Mouse (Mus musculus): ENCODE data around the gene Cfap97d1. TPM values are rescaled to one million over a fixed set of nuclear protein-coding genes. Genes with fewer than 3 reads are reported as not detected.
A peak's percentile ranks its signal among the peaks of the same experiment; 100 is the strongest.

Cfap97d1 gene
- polyA plus RNA-seq, 1 experiment from 2014 or later, result not detected

GRCm38 (mm10) chr11:101968791-101969190 is 15.3 kb upstream of the Cfap97d1 start:
- ATAC-seq (replicated peaks; ENCODE audit: low FRiP score, low TSS enrichment, low read depth), result peak; percentile 62; the same call in 1 of the 2 replicates
- no peak overlapping the region for H3K4me3 ChIP-seq (ENCODE audit: low read depth, low read length)
- H3K27me3 ChIP-seq (replicated peaks; ENCODE audit: control insufficient read depth, insufficient read depth, low read length), result peaks cover 39% of the 10 kb centered on the region
- no peaks in the 10 kb centered on the region for H3K36me3 ChIP-seq (ENCODE audit: control insufficient read depth, insufficient read depth, low read length)
- H3K9me3 ChIP-seq (ENCODE audit: control insufficient read depth, low read length), result no peaks in the 10 kb centered on the region
- WGBS, result 0% methylated on average over 5 of the region's 5 CpGs
- H3K4me2 ChIP-seq (ENCODE audit: low read length), result no peak overlapping the region
- H3K27ac ChIP-seq (ENCODE audit: low read depth), result no peak overlapping the region
- H3K9ac ChIP-seq (ENCODE audit: low read length), result no peak overlapping the region
- H3K4me1 ChIP-seq (replicated peaks; ENCODE audit: control insufficient read depth, insufficient read depth, low read length), result peaks cover under 1% of the 10 kb centered on the region; the same call in 1 of the 2 replicates
- DNase-seq (ENCODE audit: low spot score), result peak; percentile 88

- Histone ChIP-seq H3K9me3 (ENCODE audit: control insufficient read depth, low read length) (no peaks in the 10 kb centered on the region), H3K4me1 (replicated peaks; ENCODE audit: control insufficient read depth, insufficient read depth, low read length) (no peaks in the 10 kb centered on the region; the same call in 1 of the 2 replicates), H3K4me3 (ENCODE audit: low read depth, low read length) (no peak overlapping the region), H3K27me3 (replicated peaks; ENCODE audit: control insufficient read depth, insufficient read depth, low read length) (peaks cover 28% of the 10 kb centered on the region), H3K9ac (ENCODE audit: low read length) (no peak overlapping the region), H3K27ac (ENCODE audit: low read depth) (no peak overlapping the region), H3K36me3 (ENCODE audit: control insufficient read depth, insufficient read depth, low read length) (no peaks in the 10 kb centered on the region), H3K4me2 (ENCODE audit: low read length) (no peak overlapping the region)
- WGBS, result 88% methylated on average over 13 of the region's 13 CpGs
- ATAC-seq (replicated peaks; ENCODE audit: low FRiP score, low TSS enrichment, low read depth), result no peak
- DNase-seq (ENCODE audit: low spot score), result no peak
These were observed 14.2 kb upstream of the Cfap97d1 start for GRCm38 (mm10) chr11:101969835-101970234.

GRCm38 (mm10) chr11:101971410-101971809 is 12.7 kb upstream of the Cfap97d1 start:
- 55% methylated on average over 3 of the region's 3 CpGs for WGBS
- no peak for ATAC-seq (replicated peaks; ENCODE audit: low FRiP score, low TSS enrichment, low read depth)
- peak; percentile 65 for DNase-seq (ENCODE audit: low spot score)

GRCm38 (mm10) chr11:101972097-101972496 is 12.0 kb upstream of the Cfap97d1 start:
- peaks cover 6% of the 10 kb centered on the region; the same call in 1 of the 2 replicates for H3K36me3 ChIP-seq (ENCODE audit: control insufficient read depth, insufficient read depth, low read length)
- no peak overlapping the region for H3K4me3 ChIP-seq (ENCODE audit: low read depth, low read length)
- H3K4me1 ChIP-seq (replicated peaks; ENCODE audit: control insufficient read depth, insufficient read depth, low read length), result no peaks in the 10 kb centered on the region; the same call in 1 of the 2 replicates
- DNase-seq (ENCODE audit: low spot score), result no peak
- 73% methylated on average over 3 of the region's 3 CpGs for WGBS
- no peak overlapping the region for H3K9ac ChIP-seq (ENCODE audit: low read length)
- no peak for ATAC-seq (replicated peaks; ENCODE audit: low FRiP score, low TSS enrichment, low read depth)
- H3K27ac ChIP-seq (ENCODE audit: low read depth), result no peak overlapping the region
- no peak overlapping the region for H3K4me2 ChIP-seq (ENCODE audit: low read length)
- H3K9me3 ChIP-seq (ENCODE audit: control insufficient read depth, low read length), result no peaks in the 10 kb centered on the region
- 0 out of 2 replicates have a peak, but pooled peaks cover 7% of the 10 kb centered on the region for H3K27me3 ChIP-seq (replicated peaks; ENCODE audit: control insufficient read depth, insufficient read depth, low read length)

More at GRCm38 (mm10) chr11:101971410-101971809, 12.7 kb upstream of the Cfap97d1 start:
- Histone ChIP-seq H3K9ac (ENCODE audit: low read length) (no peak overlapping the region), H3K27me3 (replicated peaks; ENCODE audit: control insufficient read depth, insufficient read depth, low read length) (peaks cover 13% of the 10 kb centered on the region), H3K4me2 (ENCODE audit: low read length) (no peak overlapping the region), H3K4me1 (replicated peaks; ENCODE audit: control insufficient read depth, insufficient read depth, low read length) (no peaks in the 10 kb centered on the region; the same call in 1 of the 2 replicates), H3K27ac (ENCODE audit: low read depth) (no peak overlapping the region), H3K4me3 (ENCODE audit: low read depth, low read length) (no peak overlapping the region), H3K9me3 (ENCODE audit: control insufficient read depth, low read length) (no peaks in the 10 kb centered on the region), H3K36me3 (ENCODE audit: control insufficient read depth, insufficient read depth, low read length) (peaks cover 1% of the 10 kb centered on the region; the same call in 1 of the 2 replicates)

GRCm38 (mm10) chr11:101972651-101973050 is 11.4 kb upstream of the Cfap97d1 start:
- H3K4me3 ChIP-seq (ENCODE audit: low read depth, low read length), result no peak overlapping the region
- H3K9me3 ChIP-seq (ENCODE audit: control insufficient read depth, low read length), result no peaks in the 10 kb centered on the region
- DNase-seq (ENCODE audit: low spot score) (no peak), ATAC-seq (replicated peaks; ENCODE audit: low FRiP score, low TSS enrichment, low read depth) (no peak)
- no peak overlapping the region for H3K9ac ChIP-seq (ENCODE audit: low read length)
- 0 out of 2 replicates have a peak, but pooled peaks cover 2% of the 10 kb centered on the region for H3K27me3 ChIP-seq (replicated peaks; ENCODE audit: control insufficient read depth, insufficient read depth, low read length)
- peaks cover 6% of the 10 kb centered on the region; the same call in 1 of the 2 replicates for H3K36me3 ChIP-seq (ENCODE audit: control insufficient read depth, insufficient read depth, low read length)
- no peak overlapping the region for H3K27ac ChIP-seq (ENCODE audit: low read depth)
- WGBS, result 93% methylated on average over 5 of the region's 5 CpGs
- H3K4me2 ChIP-seq (ENCODE audit: low read length), result no peak overlapping the region
- no peaks in the 10 kb centered on the region; the same call in 1 of the 2 replicates for H3K4me1 ChIP-seq (replicated peaks; ENCODE audit: control insufficient read depth, insufficient read depth, low read length)

GRCm38 (mm10) chr11:101973496-101973895 is 10.6 kb upstream of the Cfap97d1 start:
- no peak overlapping the region for H3K27ac ChIP-seq (ENCODE audit: low read depth)
- 65% methylated on average over 9 of the region's 9 CpGs for WGBS
- H3K4me3 ChIP-seq (ENCODE audit: low read depth, low read length), result no peak overlapping the region
- no peak for ATAC-seq (replicated peaks; ENCODE audit: low FRiP score, low TSS enrichment, low read depth)
- no peak overlapping the region for H3K4me2 ChIP-seq (ENCODE audit: low read length)
- H3K9ac ChIP-seq (ENCODE audit: low read length), result no peak overlapping the region
- no peaks in the 10 kb centered on the region; the same call in 1 of the 2 replicates for H3K4me1 ChIP-seq (replicated peaks; ENCODE audit: control insufficient read depth, insufficient read depth, low read length)
- H3K36me3 ChIP-seq (ENCODE audit: control insufficient read depth, insufficient read depth, low read length), result peaks cover 6% of the 10 kb centered on the region; the same call in 1 of the 2 replicates
- no peak for DNase-seq (ENCODE audit: low spot score)
- H3K9me3 ChIP-seq (ENCODE audit: control insufficient read depth, low read length), result no peaks in the 10 kb centered on the region
- H3K27me3 ChIP-seq (replicated peaks; ENCODE audit: control insufficient read depth, insufficient read depth, low read length), result no peaks in the 10 kb centered on the region

GRCm38 (mm10) chr11:101974181-101974580 is 9.9 kb upstream of the Cfap97d1 start:
- H3K9me3 ChIP-seq (ENCODE audit: control insufficient read depth, low read length), result no peaks in the 10 kb centered on the region
- WGBS, result 24% methylated on average over 6 of the region's 6 CpGs
- no peak for DNase-seq (ENCODE audit: low spot score)
- H3K36me3 ChIP-seq (ENCODE audit: control insufficient read depth, insufficient read depth, low read length), result peaks cover 6% of the 10 kb centered on the region; the same call in 1 of the 2 replicates
- H3K27me3 ChIP-seq (replicated peaks; ENCODE audit: control insufficient read depth, insufficient read depth, low read length), result no peaks in the 10 kb centered on the region
- H3K9ac ChIP-seq (ENCODE audit: low read length), result no peak overlapping the region
- H3K27ac ChIP-seq (ENCODE audit: low read depth), result no peak overlapping the region
- no peak overlapping the region for H3K4me3 ChIP-seq (ENCODE audit: low read depth, low read length)
- no peaks in the 10 kb centered on the region; the same call in 1 of the 2 replicates for H3K4me1 ChIP-seq (replicated peaks; ENCODE audit: control insufficient read depth, insufficient read depth, low read length)
- H3K4me2 ChIP-seq (ENCODE audit: low read length), result no peak overlapping the region
- no peak for ATAC-seq (replicated peaks; ENCODE audit: low FRiP score, low TSS enrichment, low read depth)

GRCm38 (mm10) chr11:101974923-101975322 is 9.2 kb upstream of the Cfap97d1 start:
- Histone ChIP-seq H3K9me3 (ENCODE audit: control insufficient read depth, low read length) (no peaks in the 10 kb centered on the region), H3K4me3 (ENCODE audit: low read depth, low read length) (no peak overlapping the region), H3K27ac (ENCODE audit: low read depth) (no peak overlapping the region), H3K9ac (ENCODE audit: low read length) (no peak overlapping the region), H3K4me2 (ENCODE audit: low read length) (no peak overlapping the region), H3K4me1 (replicated peaks; ENCODE audit: control insufficient read depth, insufficient read depth, low read length) (no peaks in the 10 kb centered on the region; the same call in 1 of the 2 replicates), H3K36me3 (ENCODE audit: control insufficient read depth, insufficient read depth, low read length) (peaks cover 6% of the 10 kb centered on the region; the same call in 1 of the 2 replicates), H3K27me3 (replicated peaks; ENCODE audit: control insufficient read depth, insufficient read depth, low read length) (no peaks in the 10 kb centered on the region)
- ATAC-seq (replicated peaks; ENCODE audit: low FRiP score, low TSS enrichment, low read depth) (no peak), DNase-seq (ENCODE audit: low spot score) (no peak)
- 51% methylated on average over 9 of the region's 9 CpGs for WGBS

GRCm38 (mm10) chr11:101976949-101977348 is 7.1 kb upstream of the Cfap97d1 start:
- no peak for DNase-seq (ENCODE audit: low spot score)
- Histone ChIP-seq H3K36me3 (ENCODE audit: control insufficient read depth, insufficient read depth, low read length) (peaks cover 15% of the 10 kb centered on the region; the same call in 1 of the 2 replicates), H3K9ac (ENCODE audit: low read length) (no peak overlapping the region), H3K4me2 (ENCODE audit: low read length) (no peak overlapping the region), H3K27me3 (replicated peaks; ENCODE audit: control insufficient read depth, insufficient read depth, low read length) (no peaks in the 10 kb centered on the region), H3K4me1 (replicated peaks; ENCODE audit: control insufficient read depth, insufficient read depth, low read length) (no peaks in the 10 kb centered on the region; the same call in 1 of the 2 replicates), H3K27ac (ENCODE audit: low read depth) (no peak overlapping the region), H3K9me3 (ENCODE audit: control insufficient read depth, low read length) (no peaks in the 10 kb centered on the region), H3K4me3 (ENCODE audit: low read depth, low read length) (no peak overlapping the region)
- WGBS, result 93% methylated on average over 7 of the region's 7 CpGs
- ATAC-seq (replicated peaks; ENCODE audit: low FRiP score, low TSS enrichment, low read depth), result no peak

All from intestine, embryonic 14.5 days (tissue).